Mouse (Mus musculus) testis, adult 2 months (tissue): ENCODE measurements at regions not wholly inside any gene's neighbourhood (a gene's known extent, or its start where the extent isn't known, plus 50 kb on each side); places are given as distances from the start of the nearest gene placed in this dataset.

ENCODE experiments used
- CTCF ChIP-seq: fragments of 200-500 bp; IDR thresholded peaks from 2 replicates; pipeline ENCODE4 v1.5.1; 2012; ENCODE audit warnings: low read depth, mild to moderate bottlenecking, inconsistent platforms, low read length, moderate library complexity; ENCODE audit not compliant: control insufficient read depth, insufficient read depth, insufficient replicate concordance
- POLR2A ChIP-seq: fragments of 200-500 bp; IDR thresholded peaks from 2 replicates; pipeline ENCODE4 v1.6.1; 2012; ENCODE audit warnings: low read depth, mild to moderate bottlenecking, inconsistent platforms, low read length, moderate library complexity; ENCODE audit not compliant: control insufficient read depth

- no peak for TF ChIP-seq CTCF
- no peak for TF ChIP-seq POLR2A
These were observed 224.9 kb downstream of the Pmp22 start for GRCm38 (mm10) chr11:63353671-63354070.
